Mouse (Mus musculus) limb, embryonic 14.5 days (tissue): ENCODE measurements around the gene Rap1b. TPM values are rescaled to one million over a fixed set of nuclear protein-coding genes. Genes with fewer than 3 reads are reported as not detected.

ENCODE experiments used
- ATAC-seq: fragments of 200-750 bp; cut with Nextera tagmentation; 2 replicates; pipeline ENCODE4 v1.8.0; 2017; ENCODE audit warnings: low read depth, moderate number of reproducible peaks, moderate TSS enrichment; ENCODE audit not compliant: low FRiP score
- DNase-seq: peaks from one replicate; pipeline ENCODE4 v3.0.0-alpha.2; 2015; ENCODE audit warnings: low spot score
- H3K27ac ChIP-seq: fragments of 300-500 bp; sonication (generic); replicated peaks from 2 replicates; pipeline ENCODE4 v1.5.1; 2014; ENCODE audit warnings: low read depth, mild to moderate bottlenecking, low read length, moderate library complexity, mixed read lengths
- H3K27me3 ChIP-seq: fragments of 300-500 bp; sonication (generic); 2 replicates; pipeline ENCODE4 v1.6.1; 2014; ENCODE audit warnings: low read length, mixed read lengths; ENCODE audit not compliant: control insufficient read depth, insufficient read depth
- H3K36me3 ChIP-seq: fragments of 300-500 bp; sonication (generic); 2 replicates; pipeline ENCODE4 v1.6.1; 2014; ENCODE audit warnings: mild to moderate bottlenecking, low read length, moderate library complexity, mixed read lengths; ENCODE audit not compliant: control insufficient read depth, insufficient read depth
- H3K4me1 ChIP-seq: fragments of 300-500 bp; sonication (generic); 2 replicates; pipeline ENCODE4 v1.6.1; 2014; ENCODE audit warnings: antibody characterized with exemption, low read length, mixed read lengths; ENCODE audit not compliant: control insufficient read depth, insufficient read depth
- H3K4me2 ChIP-seq: fragments of 300-500 bp; sonication (generic); replicated peaks from 2 replicates; pipeline ENCODE4 v1.6.1; 2014; ENCODE audit warnings: low read depth, mild to moderate bottlenecking, low read length, moderate library complexity; ENCODE audit not compliant: severe bottlenecking
- H3K4me3 ChIP-seq: fragments of 300-500 bp; sonication (generic); replicated peaks from 2 replicates; pipeline ENCODE4 v1.5.1; 2014; ENCODE audit warnings: low read length
- H3K9ac ChIP-seq: fragments of 300-500 bp; sonication (generic); 2 replicates; pipeline ENCODE4 v1.6.1; 2014; ENCODE audit warnings: mild to moderate bottlenecking, low read depth, low read length, moderate library complexity; ENCODE audit not compliant: severe bottlenecking
- H3K9me3 ChIP-seq: fragments of 300-500 bp; sonication (generic); 2 replicates; pipeline ENCODE4 v1.6.1; 2016; ENCODE audit warnings: low read length; ENCODE audit not compliant: control insufficient read depth
- POLR2A ChIP-seq: fragments of 200-500 bp; IDR thresholded peaks from 2 replicates; pipeline ENCODE4 v1.8.0; 2012; ENCODE audit warnings: inconsistent platforms, mild to moderate bottlenecking, moderate library complexity, borderline replicate concordance; ENCODE audit not compliant: insufficient read depth, insufficient read length; ENCODE audit errors: extremely low read depth
- WGBS: fragments of 180-500 bp; shearing (Covaris S2); extraction: QIAGEN DNeasy Blood & Tissue Kit; methylation state at CpG from one replicate; pipeline ENCODE4 v1.1.7; 2014; 5-methylcytosine and 5-hydroxymethylcytosine counted together
- polyA plus RNA-seq, 2 experiments: library from polyadenylated mRNA; depleted of rRNA in 1 of 2; stranded (reverse) in 1 of 2; unstranded in 1 of 2; fragments of >200 nt; fragmentation: Nextera tagmentation in 1 of 2; extraction: Ambion mirVana in 1 of 2; gene quantifications; 2 replicates each; pipeline versions ENCODE4 v1.2.1 to v1.2.3; 2012 to 2014

The Rap1b gene
- polyA plus RNA-seq, 2 experiments, result 94.9 to 190 TPM

- H3K36me3 ChIP-seq, result no peaks in the 10 kb centered on the region
- no peak for TF ChIP-seq POLR2A
- H3K4me3 ChIP-seq, result no peak overlapping the region
- WGBS, result 91% methylated on average over 11 of the region's 11 CpGs
- no peak for ATAC-seq
- no peaks in the 10 kb centered on the region for H3K9me3 ChIP-seq
- no peak overlapping the region for H3K4me2 ChIP-seq
- no peaks in the 10 kb centered on the region; the same call in 1 of the 2 replicates for H3K4me1 ChIP-seq
- no peak for DNase-seq
- no peak overlapping the region for H3K27ac ChIP-seq
- no peak overlapping the region for H3K9ac ChIP-seq
- H3K27me3 ChIP-seq, result no peaks in the 10 kb centered on the region
Measured at GRCm38 (mm10) chr10:117859800-117860199, 14.0 kb upstream of the Rap1b start.

GRCm38 (mm10) chr10:117858241-117858640 lies 12.4 kb upstream of the Rap1b start:
- DNase-seq (no peak), ATAC-seq (no peak)
- Histone ChIP-seq H3K27ac (no peak overlapping the region), H3K4me3 (no peak overlapping the region), H3K4me1 (no peaks in the 10 kb centered on the region; the same call in 1 of the 2 replicates), H3K9ac (no peak overlapping the region), H3K27me3 (no peaks in the 10 kb centered on the region), H3K9me3 (no peaks in the 10 kb centered on the region), H3K4me2 (no peak overlapping the region), H3K36me3 (no peaks in the 10 kb centered on the region)
- 88% methylated on average over 5 of the region's 5 CpGs for WGBS
- TF ChIP-seq POLR2A, result no peak

DNA sequence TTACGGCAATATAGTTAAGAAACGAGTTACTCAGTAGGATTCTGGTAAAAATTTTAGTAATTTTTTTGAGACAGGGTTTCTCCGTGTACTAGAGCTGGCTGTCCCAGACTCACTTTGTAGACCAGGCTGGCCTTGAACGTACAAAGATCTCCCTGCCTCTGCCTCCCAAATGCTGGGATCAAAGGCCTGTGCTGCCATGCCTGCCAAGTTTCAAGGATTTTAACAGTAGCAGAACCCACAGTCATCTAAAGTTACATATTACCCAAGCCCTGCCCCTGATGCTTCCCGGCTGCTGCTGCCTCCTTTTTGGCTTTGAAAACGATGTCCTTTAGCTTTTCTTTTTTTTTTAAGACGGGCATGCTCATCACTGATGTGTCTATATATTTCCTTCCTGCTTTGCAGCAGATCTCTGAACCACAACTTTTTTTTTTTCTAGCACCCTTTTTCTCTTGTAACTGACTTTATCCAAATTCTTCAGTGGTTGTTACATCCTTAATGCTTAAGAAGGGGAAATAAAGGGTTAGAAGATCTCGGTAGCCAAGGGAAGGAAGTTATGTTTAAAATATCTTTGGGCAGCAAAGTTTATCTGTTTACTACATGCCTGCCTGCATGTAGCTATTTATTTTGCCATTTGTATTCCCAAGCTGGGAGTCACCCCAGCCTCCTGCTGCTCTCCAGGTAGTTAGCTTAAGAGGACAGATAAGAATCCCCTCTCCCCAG lies 10.3 kb upstream of the Rap1b start:
- no peak for TF ChIP-seq POLR2A
- Histone ChIP-seq H3K27ac (no peak overlapping the region), H3K27me3 (no peaks in the 10 kb centered on the region), H3K4me3 (no peak overlapping the region), H3K9me3 (no peaks in the 10 kb centered on the region), H3K4me1 (peaks cover 5% of the 10 kb centered on the region), H3K9ac (no peak overlapping the region), H3K36me3 (no peaks in the 10 kb centered on the region), H3K4me2 (no peak overlapping the region)
- ATAC-seq, result no peak
- 72% methylated on average over 8 of the region's 8 CpGs for WGBS
- no peak for DNase-seq

DNA sequence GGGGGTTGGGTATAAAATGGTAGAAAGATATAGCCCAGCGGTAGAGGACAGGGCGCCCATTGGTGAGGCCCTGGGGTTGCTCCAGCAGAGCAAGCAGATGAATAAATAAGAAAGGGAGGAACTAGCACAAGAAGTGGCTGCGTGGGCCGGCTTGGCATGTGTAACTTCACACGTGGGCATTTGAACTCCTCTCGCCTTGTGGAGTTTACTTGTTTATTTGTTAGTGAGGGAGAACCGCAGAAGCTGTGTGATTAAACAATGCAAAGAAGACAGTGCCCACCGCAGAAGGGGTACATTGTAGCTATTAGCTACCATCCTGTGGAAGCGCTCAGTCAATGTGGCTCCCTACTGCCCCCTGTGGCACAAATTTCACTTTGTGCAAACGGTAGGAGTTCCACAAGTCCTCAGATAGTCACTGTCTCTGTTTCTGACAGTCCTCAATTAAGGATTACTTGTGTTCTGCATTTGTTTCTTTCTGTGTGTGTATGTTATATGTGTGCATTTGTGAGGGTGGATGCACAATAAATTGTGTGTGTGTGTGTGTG lies 6.9 kb upstream of the Rap1b start:
- WGBS, result 92% methylated on average over 10 of the region's 10 CpGs
- H3K4me1 ChIP-seq, result peaks cover 5% of the 10 kb centered on the region; the same call in 1 of the 2 replicates

GRCm38 (mm10) chr10:117848981-117849380 lies 3.1 kb upstream of the Rap1b start:
- no peak overlapping the region for H3K4me2 ChIP-seq
- H3K27me3 ChIP-seq, result no peaks in the 10 kb centered on the region
- DNase-seq (no peak), ATAC-seq (no peak)
- no peak for TF ChIP-seq POLR2A
- no peak overlapping the region for H3K9ac ChIP-seq
- H3K36me3 ChIP-seq, result no peaks in the 10 kb centered on the region
- WGBS, result 71% methylated on average over 3 of the region's 3 CpGs
- no peak overlapping the region for H3K4me3 ChIP-seq
- no peaks in the 10 kb centered on the region for H3K9me3 ChIP-seq
- peaks cover 17% of the 10 kb centered on the region for H3K4me1 ChIP-seq
- H3K27ac ChIP-seq, result no peak overlapping the region

More for the DNA sequence above, 6.9 kb upstream of the Rap1b start:
- ATAC-seq (no peak), DNase-seq (no peak)
- no peaks in the 10 kb centered on the region for H3K27me3 ChIP-seq
- H3K27ac ChIP-seq, result no peak overlapping the region
- no peaks in the 10 kb centered on the region for H3K9me3 ChIP-seq
- H3K4me2 ChIP-seq, result no peak overlapping the region
- H3K4me3 ChIP-seq, result no peak overlapping the region
- no peak overlapping the region for H3K9ac ChIP-seq
- H3K36me3 ChIP-seq, result no peaks in the 10 kb centered on the region
- TF ChIP-seq POLR2A, result no peak
